Mouse (Mus musculus): ENCODE results near the gene Ak3.

The Ak3 gene

DNA sequence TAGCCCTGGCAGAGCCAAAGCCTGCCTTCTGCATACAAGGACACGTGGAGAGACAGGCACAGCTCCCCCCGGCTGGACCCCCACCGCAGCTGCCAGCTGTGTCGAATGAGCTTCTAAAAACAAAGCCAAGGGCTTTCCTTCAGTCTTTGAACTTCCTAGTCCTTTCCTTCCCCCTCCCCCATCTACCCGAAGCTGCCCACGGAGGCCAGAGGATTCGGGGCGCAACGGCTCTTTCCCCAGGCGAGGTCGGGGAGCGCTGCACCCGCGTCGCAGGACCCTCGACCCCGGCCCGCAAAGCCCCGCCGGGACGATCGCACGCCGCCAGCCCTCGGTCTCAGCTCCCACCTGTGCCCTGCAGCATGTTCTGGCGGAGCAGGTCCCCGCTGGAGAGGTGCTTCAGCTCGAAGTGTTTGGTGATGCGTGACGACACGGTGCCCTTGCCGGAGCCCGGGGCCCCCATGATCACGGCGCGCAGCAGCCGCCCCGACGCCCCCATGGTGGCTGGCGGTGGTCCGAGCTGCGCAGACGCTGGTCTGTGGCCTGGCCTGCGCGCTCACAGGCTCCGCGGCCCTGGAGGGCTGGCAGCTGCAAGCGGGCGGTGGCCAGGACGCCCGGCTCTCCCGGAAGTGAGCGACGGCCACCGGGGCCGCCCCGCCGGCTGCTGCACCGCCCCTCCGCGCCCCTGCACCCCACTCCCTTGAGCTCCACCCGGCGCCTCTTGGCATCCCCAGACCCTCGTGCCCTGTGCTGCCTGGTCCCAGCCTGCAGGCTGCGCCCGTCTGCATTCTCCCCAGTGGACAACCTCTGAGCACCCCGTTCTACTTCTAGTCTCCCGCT is at the start of gene Ak3:
TSS of gene Ak3 (minus strand) at position 628 of the 837 bp plus-strand sequence.
- DNase-seq (ENCODE audit: low read depth, low spot score), result peak; percentile 90

DNA sequence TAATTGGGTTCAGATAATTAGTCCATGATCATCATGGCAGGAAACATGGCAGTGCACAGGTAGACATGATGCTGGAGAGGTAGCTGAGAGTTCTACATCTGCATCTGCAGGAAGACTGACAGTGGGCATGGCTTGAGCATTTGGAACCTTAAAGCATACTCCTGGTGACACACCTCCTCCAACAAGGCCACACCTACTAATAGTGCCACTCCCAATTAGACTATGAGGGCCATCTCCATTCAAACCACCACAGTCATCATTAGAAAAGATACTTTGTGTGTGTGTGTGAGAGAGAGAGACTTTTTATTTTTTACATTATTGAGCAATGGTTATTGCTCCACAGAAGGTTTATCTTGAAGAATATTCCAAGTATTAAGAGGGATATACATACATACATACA is 44.4 kb upstream of the Ak3 start:
- no peak for DNase-seq (ENCODE audit: low read depth, low spot score)

DNA sequence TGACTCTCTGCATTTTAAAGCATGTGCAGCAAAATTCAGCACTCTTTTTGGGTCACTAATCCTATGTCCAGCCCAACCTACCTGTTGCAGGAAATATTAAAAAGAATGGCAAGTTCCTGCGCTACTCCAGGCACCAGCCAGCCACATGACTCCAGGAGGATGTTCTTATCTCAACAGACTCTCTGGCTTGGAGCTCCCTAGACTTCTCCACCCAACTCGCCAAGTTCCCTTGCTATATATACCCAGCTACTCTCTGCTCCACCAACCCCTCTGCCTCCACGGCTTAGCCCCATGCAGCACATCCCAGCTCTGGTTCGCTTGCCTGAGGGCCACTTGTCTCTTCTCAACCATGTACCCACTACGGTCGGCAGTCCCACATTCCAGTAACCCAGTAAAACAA is 40.9 kb upstream of the Ak3 start:
- DNase-seq (ENCODE audit: low read depth, low spot score), result no peak

DNA sequence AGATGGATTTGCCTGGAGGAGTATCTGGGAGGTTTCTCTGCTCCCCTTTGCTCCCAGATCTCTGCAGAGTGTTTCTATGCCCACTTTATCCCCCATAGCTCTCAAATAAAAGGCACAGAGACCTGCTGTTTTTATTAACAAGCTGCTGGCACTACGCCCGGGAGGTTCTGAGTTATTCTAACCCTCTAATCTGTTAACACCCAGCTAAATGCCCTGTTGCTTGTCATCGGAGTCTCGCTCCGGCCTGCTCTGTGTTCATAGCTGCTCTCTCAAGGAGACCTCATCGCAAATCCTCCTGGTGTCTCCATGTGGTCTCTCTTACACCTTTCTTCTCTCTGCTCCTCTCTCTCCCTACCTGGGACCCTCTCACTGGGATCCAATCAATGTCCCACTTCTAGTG is 27.0 kb upstream of the Ak3 start:
- no peak for DNase-seq (ENCODE audit: low read depth, low spot score)

DNA sequence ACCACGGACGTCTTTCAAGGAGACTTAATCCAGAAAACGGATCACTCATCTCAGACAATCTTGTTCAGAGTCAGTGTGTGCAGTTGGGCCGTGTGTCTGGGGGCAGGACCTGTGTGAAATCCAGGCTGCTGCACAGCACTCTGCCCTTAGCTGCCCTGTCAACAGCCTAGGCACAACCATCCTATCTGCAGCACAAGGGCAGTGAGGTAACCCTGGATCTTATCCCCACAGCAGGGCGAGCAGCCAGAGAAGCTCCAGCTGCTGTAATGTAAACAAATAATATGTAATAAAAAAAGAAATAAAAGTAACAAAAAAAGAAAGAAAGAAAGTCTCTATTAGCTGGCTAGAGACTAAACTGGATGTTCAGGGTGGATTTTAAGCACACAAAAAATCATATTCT is 21.4 kb upstream of the Ak3 start:
- DNase-seq (ENCODE audit: low read depth, low spot score), result no peak

DNA sequence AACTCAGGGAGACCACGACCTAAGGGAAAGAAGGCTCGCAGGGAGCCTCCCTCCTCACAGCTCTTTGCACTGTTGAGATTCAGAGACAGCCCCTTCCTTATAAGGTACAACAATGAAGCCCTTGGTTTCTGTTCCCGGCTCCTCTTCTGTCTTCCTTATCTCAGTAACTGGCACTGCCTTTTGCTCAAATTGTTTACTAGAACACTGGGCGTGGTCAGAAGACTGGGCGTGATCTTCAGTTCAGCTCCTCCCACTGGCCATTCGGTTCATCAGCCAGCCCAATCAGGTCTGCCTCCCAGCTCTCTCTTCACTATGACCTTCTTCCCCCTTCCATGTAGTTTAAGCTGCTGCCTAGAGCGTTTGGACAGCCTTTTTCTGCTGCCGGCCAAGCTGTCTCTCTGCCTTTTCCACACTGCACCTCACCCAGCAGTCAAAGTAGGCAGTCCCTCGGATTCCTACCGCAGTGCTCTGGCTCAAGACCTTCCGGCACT is 19.3 kb upstream of the Ak3 start:
- DNase-seq (ENCODE audit: low read depth, low spot score), result peak; percentile 93

DNA sequence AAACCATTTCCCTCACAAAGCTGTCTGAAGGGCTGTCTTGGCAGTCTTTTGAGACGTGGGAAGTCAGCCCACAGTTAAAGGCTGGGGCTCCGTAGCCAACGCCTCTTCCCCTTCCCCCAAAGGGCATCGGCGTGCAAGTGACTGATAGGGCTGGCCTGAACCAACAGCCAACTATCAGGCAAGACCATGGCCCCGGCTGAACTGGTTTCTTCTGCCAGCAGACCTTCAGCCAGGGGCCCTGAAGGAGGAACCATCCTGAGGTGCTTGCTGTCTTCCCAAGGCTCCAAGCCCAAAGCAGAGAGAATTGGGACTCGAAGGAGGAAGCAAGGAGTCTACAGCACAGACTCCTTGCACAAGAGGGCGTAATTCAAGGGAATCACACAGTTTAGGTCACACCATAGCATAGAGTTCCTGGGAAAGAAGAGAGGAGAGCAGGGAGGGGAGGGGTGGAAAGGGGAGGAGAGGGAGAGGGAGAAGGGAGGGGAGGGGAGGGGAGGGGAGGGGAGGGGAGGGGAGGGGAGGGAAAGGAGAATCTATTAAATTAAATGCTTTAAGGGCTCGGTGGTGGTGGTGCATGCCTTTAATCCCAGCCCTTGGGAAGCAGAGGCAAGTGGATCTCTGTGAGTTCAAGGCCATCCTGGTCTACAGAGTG is 16.8 kb upstream of the Ak3 start:
- no peak for DNase-seq (ENCODE audit: low read depth, low spot score)

DNA sequence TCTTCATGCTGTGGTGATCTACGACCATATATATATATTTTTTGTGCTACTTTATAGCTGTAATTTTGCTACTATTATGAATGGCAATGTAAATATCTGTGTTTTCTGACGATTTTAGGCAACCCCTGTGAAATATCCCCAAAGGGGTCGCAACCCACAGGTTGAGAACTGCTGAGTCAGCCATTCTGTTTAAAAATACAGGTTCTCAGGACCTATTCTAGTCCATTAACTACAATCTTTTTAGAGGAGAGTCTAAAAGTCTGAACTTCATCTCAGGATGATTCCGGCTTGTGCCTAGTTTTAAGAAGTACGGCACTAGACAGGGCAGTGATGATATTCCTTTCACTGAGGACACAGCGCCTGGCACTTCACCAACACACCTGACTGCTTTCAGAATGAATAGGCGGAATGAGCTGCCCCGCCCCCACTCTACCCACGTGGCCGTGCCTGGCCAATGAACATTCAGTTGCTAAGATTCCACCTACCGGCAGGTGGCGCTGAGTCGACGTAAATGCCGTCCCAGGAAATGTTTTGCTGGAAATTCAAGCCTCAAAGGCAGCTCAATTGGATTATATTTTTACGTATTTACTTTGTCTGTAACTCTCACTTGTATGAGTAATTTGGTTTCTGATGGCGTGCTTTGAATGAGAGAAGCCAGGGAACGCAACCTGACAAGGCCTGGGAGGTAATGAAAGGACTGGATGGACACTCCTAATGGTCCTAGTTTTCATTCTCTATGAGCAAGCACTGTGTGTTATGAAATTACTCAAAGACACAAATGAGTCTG is 16.0 kb upstream of the Ak3 start:
- peak; percentile 96 for DNase-seq (ENCODE audit: low read depth, low spot score)

DNA sequence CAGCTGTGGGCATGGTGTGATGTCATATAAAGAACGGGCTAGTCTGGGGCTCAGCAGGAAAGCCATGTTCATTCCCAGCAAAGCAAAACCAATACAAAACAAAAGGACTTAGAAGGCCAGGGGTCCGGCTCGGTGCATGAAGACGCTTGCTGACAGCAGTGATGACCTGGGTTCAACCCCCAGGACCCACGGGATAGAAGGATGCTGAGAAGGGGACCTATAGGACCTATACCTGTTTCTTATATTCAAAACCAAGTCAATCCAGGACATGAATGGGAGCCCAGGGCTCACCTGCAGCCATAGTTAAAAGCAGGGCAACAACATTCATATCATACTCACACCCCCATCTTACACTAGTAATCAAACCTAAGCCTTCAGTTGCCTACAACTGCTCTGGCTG is 15.2 kb upstream of the Ak3 start:
- no peak for DNase-seq (ENCODE audit: low read depth, low spot score)

DNA sequence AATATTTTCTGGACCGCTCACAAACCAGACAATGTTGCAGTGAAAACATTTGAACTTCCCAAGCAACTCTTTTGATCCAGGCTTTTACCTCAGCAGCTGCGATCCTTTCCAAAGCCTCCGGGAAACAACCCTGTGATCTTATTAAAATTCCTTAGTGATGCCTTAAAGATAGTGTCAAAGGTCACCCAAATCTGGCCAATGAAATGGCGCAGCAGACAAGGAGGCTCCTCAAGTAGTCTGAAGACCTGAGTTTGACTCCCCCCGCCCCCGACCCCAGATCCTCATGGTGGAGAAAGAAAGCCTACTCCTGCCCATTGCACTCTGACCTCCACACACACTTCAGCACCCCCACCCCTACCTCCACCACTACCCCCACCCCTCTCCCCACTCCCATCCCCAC is 12.5 kb upstream of the Ak3 start:
- no peak for DNase-seq (ENCODE audit: low read depth, low spot score)

DNA sequence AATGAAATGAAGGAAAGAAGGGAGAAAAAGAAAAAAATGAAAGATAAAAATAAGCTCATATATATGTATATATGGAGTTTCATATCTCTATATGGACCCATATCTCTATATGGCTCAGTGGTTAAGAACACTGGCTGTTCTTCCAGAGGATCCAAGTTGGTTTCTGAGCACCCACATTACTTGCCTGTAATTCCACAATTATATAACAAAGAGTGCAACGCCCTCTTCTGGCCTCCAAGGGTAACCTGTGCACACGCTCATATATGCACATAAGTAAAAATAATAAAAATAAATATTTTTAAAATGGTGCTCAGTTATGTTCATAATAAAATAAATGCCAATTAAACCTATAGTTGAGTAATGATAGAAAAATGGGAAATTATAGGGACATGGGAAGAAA is 11.9 kb upstream of the Ak3 start:
- DNase-seq (ENCODE audit: low read depth, low spot score), result peak; percentile 44

DNA sequence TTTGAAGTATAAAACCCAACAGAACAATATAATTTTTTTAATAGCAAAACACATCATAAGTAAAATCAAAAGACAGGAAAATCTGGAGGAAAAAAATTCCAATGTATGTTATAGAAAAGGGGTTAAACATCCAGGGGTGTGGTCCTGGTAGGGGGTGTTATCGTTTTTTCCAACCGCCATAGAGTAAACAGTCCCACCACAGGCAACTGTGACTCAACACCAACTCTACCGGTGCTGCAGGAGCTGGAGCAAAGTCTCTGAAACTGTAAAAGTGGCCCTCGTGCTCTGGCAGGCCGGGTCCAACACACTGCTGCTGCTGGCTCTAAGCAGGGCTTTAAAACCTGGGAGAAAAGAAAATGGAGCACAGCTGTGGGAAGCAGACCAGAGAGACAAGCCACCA is 11.0 kb upstream of the Ak3 start:
- no peak for DNase-seq (ENCODE audit: low read depth, low spot score)

DNA sequence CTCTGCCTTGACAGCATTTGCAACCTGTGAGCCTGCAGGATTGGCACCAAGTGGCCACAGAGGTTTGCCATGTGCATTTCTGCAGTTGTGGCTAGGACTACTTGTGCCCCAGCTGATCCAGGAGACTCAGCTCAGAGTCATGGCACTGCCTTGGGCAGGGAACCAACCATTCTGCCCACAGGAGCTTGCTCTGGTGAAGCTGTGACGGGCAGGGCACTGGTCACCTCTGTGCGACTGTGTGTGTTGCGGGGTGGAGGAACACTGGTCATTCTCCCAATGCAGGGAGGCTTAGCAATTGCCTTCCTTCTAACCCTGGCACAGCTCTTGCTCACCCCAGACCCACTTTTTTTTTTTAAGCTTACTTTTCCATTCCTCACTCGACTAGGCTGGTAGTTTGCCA is 7.7 kb upstream of the Ak3 start:
- no peak for DNase-seq (ENCODE audit: low read depth, low spot score)

DNA sequence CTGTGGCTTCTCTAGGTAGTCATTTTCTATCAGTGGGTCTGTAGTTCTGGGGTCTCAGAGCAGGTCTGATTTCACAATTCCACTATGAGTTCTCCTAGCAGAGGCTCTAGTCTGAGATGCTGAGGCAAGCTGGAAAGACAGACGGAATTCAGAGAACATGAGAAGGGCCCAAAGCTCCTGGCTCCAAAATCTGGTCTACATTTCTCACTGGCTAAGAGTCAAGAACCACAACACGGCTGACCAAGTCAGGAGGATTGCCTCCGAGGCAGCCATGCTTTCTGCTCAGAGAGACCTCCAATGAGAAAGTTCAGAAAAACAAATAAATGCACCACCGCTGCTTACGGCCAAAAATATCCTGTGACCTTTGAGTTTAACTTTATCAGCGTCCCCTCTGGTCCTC is 6.8 kb upstream of the Ak3 start:
- DNase-seq (ENCODE audit: low read depth, low spot score), result no peak

DNA sequence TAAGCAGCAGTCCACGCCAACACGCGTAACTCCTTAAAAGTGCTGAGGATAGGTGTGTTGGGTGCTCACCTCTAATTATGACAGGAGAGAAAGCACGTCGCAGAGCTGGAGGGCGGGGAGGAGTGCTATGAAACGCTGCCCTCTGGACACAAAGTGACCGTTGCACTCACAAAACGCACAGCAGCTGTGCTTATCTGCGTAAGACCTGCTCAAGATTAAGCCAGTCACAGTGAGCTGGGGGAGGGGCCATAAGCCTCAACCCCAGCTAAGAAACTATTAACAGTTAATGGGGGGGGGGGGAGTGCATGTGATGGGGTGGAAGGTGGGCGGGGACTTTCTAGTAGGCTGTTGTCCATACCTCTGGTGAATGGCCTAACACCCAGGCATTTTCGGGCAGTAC is 5.0 kb upstream of the Ak3 start:
- no peak for DNase-seq (ENCODE audit: low read depth, low spot score)

DNA sequence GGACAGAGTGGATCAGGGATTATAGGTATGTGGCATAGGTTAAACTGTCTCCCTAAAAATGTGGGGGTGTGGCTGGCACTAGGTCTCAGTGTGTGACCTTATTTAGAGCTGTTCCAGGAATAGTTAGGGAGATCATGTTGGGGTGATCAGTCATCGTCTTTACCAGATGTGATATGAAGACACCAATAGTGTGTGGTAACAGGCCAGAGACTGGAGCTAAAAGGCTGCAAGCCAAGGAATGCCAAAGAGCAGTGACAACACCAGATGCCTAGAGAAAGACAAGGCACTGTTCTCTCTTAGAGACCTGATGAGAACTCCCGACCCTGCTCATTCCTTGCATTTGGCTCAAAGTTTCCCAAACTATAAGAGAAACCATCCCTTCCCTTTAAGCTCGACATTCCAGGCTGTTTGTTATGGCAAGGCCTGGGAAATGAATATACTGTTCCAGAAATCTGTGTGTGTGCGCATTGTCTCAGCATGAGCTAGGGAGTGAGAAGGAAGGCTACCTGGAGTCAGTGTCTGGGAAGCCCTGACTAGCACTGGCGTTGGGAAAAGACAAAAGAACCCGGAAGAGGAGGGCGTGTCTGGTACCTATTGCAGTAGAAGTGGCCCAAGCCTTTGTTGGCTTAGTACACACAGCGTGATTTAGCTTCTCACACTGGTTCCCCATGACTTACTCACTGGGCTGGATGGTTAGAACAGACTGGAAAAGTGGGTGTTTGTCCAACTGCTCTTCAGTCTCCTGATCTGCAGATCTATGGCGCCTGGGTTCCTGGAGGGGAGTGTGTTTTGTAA is 2.6 kb upstream of the Ak3 start:
- no peak for DNase-seq (ENCODE audit: low read depth, low spot score)

DNA sequence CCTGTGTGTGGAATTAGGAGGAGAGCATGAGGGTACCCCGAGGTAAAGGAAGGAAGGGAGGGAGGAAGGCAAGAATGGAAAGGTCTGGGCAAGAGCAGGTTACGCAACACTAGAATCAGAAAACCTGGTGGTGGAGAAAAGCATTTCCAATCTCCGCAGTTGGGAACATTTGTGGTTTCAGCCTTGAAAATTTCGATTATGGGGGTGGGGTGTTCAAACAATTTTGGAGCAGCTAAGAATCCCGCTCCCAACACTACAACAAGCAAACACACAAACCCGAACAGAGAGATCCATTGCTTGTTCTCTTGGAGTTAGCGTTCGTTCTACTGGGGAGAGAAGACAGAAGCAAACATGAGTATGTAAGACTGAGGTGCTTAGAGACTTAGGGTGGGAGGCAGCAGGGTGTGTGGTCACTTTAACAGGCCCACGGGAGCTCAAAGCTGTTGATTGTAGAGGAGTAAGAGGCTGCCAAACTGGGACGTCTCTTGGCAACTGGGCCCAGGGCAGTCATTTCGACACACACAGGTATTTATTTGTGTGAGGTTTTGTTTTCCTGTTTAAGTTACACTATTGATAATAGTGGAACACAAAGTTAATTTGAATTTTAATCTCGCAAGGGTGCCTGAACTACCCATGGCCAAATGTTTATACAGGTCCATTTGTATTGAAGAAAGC is 1.8 kb upstream of the Ak3 start:
- DNase-seq (ENCODE audit: low read depth, low spot score), result no peak

DNA sequence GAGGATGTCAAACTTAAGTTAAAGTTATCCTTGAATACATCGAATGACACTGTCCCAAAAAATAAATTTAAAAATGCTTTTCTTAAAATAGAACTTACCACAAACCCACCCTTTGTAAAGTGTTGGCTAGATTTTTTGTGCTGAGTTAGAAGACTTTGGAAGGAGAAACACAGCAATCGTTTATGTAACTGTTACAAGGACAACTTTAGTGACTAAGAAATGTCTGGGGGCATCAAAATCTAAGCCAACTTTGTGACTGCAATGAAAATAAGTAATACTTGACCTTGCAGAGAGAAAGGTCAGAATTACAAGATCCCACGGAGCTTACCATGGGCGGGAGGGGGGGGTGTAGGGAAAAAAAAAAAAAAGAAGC is 814 bp downstream of the Ak3 start:
- no peak for DNase-seq (ENCODE audit: low read depth, low spot score)

DNA sequence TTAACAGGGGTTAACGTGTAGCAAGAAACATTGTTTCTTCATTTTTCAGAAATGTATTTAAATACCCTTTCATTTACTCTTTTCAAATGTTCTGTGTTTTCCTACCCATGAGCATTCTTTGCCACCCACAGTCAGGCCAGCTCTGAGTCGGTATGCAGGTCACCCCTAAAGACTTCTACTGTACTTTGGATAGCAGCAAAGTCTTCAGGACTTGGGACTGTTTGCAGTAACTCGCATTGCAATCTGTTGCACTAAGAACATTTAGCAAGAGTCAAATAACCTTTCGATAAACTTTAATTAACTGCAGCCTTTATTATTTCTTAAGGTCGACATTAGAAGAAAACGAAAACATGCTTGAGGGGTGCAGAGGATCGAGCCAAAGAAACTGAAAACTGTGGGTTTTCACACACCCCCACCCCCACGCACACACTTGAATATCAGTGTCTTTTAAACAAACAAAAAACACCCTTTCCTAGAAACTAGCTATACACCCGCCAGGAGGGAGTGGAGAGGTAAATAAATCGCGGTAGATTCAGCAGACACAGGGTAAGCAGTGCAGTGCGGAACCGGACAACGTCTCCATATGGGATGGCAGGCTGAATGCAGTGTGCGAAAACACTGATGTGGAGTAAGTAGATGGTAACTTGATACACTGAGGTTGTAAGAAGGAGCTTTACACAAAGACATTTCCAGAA is 1.7 kb downstream of the Ak3 start:
- peak; percentile 24 for DNase-seq (ENCODE audit: low read depth, low spot score)

DNA sequence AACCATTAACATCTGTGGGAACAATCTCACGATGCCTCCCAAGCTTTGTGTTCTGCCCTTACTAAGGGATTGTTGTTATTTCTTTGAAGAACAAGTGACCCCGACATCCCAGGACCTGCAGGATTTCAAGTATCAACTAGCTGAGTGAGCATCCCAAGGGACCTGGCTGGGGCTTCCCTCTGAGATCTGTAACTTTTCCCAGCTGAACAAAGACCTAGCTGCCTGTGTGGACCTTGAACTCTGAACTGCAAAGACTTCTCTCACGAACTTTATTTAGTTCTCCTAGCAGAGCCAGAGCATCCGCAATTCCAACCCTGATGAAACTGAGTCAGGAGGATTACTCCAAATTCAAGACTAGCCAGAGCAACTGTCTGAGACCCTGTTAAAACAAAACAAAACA is 2.4 kb downstream of the Ak3 start:
- DNase-seq (ENCODE audit: low read depth, low spot score), result no peak

DNA sequence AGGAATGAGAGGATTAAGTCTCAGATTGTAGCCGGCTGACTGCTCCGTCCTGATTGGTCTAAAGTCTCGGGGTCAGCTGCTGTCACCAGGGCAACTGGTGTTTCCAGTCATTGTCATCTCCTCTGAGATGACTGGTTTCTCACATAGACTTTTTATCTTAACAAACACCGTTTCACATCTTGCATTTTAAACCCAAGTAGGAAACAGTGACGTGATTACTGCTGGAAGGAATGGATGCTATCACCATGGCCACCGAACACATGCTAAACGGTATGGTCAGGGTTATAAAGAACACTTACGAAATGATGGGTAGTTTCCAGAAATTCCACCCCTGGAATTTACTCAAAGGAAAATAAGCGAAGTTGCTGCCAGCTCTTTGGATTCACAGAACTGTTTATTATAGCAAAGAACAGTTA is 3.4 kb downstream of the Ak3 start:
- DNase-seq (ENCODE audit: low read depth, low spot score), result no peak
